Mouse (Mus musculus) hindbrain, embryonic 15.5 days (tissue): ENCODE results near the gene Man2a2. TPM values are rescaled to one million over a fixed set of nuclear protein-coding genes. Genes with fewer than 3 reads are reported as not detected.
"Not testable (repeated sequence)": the region's sequence is repeated elsewhere in the genome, so short reads cannot be mapped to it uniquely, and the experiment has no call there.

Experiments used
- ATAC-seq: fragments of 200-750 bp; cut with Nextera tagmentation; 2 replicates; pipeline ENCODE4 v1.8.0; 2017; ENCODE audit warnings: low read depth, moderate number of reproducible peaks, moderate TSS enrichment; ENCODE audit not compliant: low FRiP score
- H3K27ac ChIP-seq: fragments of 300-500 bp; sonication (generic); replicated peaks from 2 replicates; pipeline ENCODE4 v1.5.1; 2015; ENCODE audit warnings: mild to moderate bottlenecking, inconsistent platforms
- H3K27me3 ChIP-seq: fragments of 300-500 bp; sonication (generic); 2 replicates; pipeline ENCODE4 v1.6.1; 2015; ENCODE audit warnings: control low read depth, inconsistent platforms
- H3K36me3 ChIP-seq: fragments of 300-500 bp; sonication (generic); 2 replicates; pipeline ENCODE4 v1.6.1; 2015; ENCODE audit warnings: control low read depth, inconsistent platforms
- H3K4me1 ChIP-seq: fragments of 300-500 bp; sonication (generic); replicated peaks from 2 replicates; pipeline ENCODE4 v1.6.1; 2015; ENCODE audit warnings: control low read depth, inconsistent platforms
- H3K4me2 ChIP-seq: fragments of 300-500 bp; sonication (generic); 2 replicates; pipeline ENCODE4 v1.6.1; 2015; ENCODE audit warnings: moderate library complexity, mild to moderate bottlenecking, inconsistent platforms
- H3K4me3 ChIP-seq: fragments of 300-500 bp; sonication (generic); 2 replicates; pipeline ENCODE4 v1.5.1; 2015; ENCODE audit warnings: mild to moderate bottlenecking, inconsistent platforms
- H3K9ac ChIP-seq: fragments of 300-500 bp; sonication (generic); 2 replicates; pipeline ENCODE4 v1.6.1; 2015; ENCODE audit warnings: inconsistent platforms
- H3K9me3 ChIP-seq: fragments of 300-500 bp; sonication (generic); 2 replicates; pipeline ENCODE4 v1.6.1; 2016; ENCODE audit warnings: control low read depth, inconsistent platforms
- WGBS: fragments of 180-500 bp; shearing (Covaris S2); methylation state at CpG from one replicate; pipeline ENCODE4 v1.1.7; 2015; 5-methylcytosine and 5-hydroxymethylcytosine counted together
- polyA plus RNA-seq: library from polyadenylated mRNA; unstranded; fragments of >200 nt; fragmentation: Nextera tagmentation; extraction: Ambion mirVana; gene quantifications from 2 replicates; pipeline ENCODE4 v1.2.1, GENCODE M21; 2015

The Man2a2 gene
- polyA plus RNA-seq, 1 experiment from 2014 or later, result 26.5 TPM

- WGBS, result 2% methylated on average over 25 of the region's 25 CpGs
- Histone ChIP-seq H3K9me3 (no peaks in the 10 kb centered on the region), H3K9ac (peak within 1 kb of the TSS; percentile 68), H3K27ac (peak within 1 kb of the TSS; percentile 80), H3K4me1 (peaks cover 46% of the 10 kb centered on the region), H3K4me2 (peak within 1 kb of the TSS; percentile 84), H3K36me3 (no peaks in the 10 kb centered on the region), H3K27me3 (no peaks in the 10 kb centered on the region), H3K4me3 (peak within 1 kb of the TSS; percentile 47)
- peak; percentile 63 for ATAC-seq
Observed at GRCm38 (mm10) chr7:80342858-80343257, 28.3 kb downstream of the Man2a2 start, which contains the start of gene Hddc3. Gene Hddc3 (plus strand): TSS chr7:80343104.

- Histone ChIP-seq H3K4me3 (no peak overlapping the region), H3K27ac (no peak overlapping the region), H3K27me3 (no peaks in the 10 kb centered on the region), H3K4me2 (no peak overlapping the region), H3K9ac (no peak overlapping the region), H3K36me3 (peaks cover 4% of the 10 kb centered on the region), H3K4me1 (peaks cover 50% of the 10 kb centered on the region), H3K9me3 (no peaks in the 10 kb centered on the region)
- 68% methylated on average over 7 of the region's 7 CpGs for WGBS
- ATAC-seq, result no peak
Observed at GRCm38 (mm10) chr7:80341793-80342192, 29.4 kb downstream of the Man2a2 start.

DNA sequence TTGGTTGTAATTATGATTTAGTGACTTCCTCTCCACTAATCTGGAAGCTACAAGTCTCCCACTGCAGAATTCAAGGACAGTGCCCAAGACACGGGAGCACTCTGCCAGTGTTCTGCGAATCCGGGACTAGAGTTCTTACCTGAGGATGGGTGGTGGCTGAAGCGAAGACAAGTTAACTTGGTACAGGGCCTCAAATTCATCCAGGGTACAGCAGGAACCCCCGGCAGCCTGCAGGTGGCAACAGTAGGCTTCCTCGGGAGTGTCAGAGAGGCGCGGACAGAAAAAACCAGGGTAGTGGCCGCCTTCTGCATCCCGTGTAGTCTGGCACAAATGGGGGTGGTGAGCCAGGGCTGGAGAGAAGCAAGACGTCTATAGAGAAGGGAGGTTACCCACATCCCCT, 30.4 kb downstream of the Man2a2 start, which contains the start of gene Unc45a:
TSS of gene Unc45a (minus strand) at position 213 of the 400 bp plus-strand sequence.
- no peaks in the 10 kb centered on the region for H3K27me3 ChIP-seq
- peak within 1 kb of the TSS; percentile 61 for H3K9ac ChIP-seq
- no peaks in the 10 kb centered on the region for H3K9me3 ChIP-seq
- H3K27ac ChIP-seq, result peak within 1 kb of the TSS; percentile 88
- peaks cover 50% of the 10 kb centered on the region for H3K4me1 ChIP-seq
- peak; percentile 9; the same call in 1 of the 2 replicates for ATAC-seq
- peaks cover 14% of the 10 kb centered on the region for H3K36me3 ChIP-seq
- H3K4me2 ChIP-seq, result peak within 1 kb of the TSS; percentile 90
- H3K4me3 ChIP-seq, result peak within 1 kb of the TSS; percentile 59
- 2% methylated on average over 11 of the region's 11 CpGs for WGBS

DNA sequence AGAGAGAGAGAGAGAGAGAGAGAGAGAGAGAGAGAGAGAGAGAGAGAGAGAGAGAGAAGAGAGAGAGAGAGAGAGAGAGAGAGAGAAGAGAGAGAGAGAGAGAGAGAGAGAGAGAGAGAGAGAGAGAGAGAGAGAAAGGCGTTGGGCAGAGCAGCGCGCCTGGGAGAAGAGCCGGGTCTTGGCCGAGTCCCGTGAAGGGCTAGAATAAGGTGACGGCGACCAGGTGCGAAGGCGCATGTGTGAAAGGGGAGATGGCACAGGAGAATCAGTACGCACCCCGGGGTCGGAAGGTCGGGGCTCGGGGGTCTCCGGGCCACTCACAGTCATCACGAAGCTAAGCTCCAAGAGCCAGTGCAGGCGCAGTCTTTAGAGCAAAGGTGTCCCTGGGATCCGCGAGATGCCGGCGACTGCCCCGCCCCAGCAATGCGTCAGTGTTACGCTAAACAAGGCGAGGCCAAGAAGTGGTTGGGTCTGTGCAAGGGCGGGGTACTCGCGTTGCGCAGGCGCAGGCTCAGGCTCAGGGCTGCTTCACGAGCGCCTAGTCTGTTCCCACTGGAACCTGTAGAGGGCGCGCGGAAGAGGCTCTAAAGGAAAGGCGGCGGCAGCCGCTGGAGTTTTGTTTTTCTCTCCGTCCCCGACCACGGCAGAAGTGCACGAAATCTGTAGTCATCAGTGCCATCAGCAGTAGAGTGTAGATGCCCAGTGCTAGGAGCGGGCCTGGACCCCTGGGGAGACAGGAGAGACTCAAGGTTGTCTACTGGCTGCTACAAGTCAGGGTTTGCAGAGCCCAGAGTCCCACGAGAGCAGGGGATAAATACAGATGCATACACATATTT, 31.2 kb downstream of the Man2a2 start:
- Histone ChIP-seq H3K4me3 (peak overlapping the region; percentile 59), H3K27me3 (no peaks in the 10 kb centered on the region), H3K36me3 (peaks cover 21% of the 10 kb centered on the region), H3K4me2 (peak overlapping the region; percentile 90), H3K4me1 (peaks cover 50% of the 10 kb centered on the region), H3K9ac (peak overlapping the region; percentile 61), H3K9me3 (no peaks in the 10 kb centered on the region), H3K27ac (peak overlapping the region; percentile 88)
- ATAC-seq, result peak; percentile 97
- under 1% methylated on average over 45 of the region's 45 CpGs for WGBS

- Histone ChIP-seq H3K27me3 (no peaks in the 10 kb centered on the region), H3K9me3 (no peaks in the 10 kb centered on the region), H3K36me3 (peaks cover 27% of the 10 kb centered on the region), H3K27ac (peak overlapping the region; percentile 80), H3K4me3 (peak overlapping the region; percentile 59), H3K4me1 (peaks cover 50% of the 10 kb centered on the region), H3K4me2 (peak overlapping the region; percentile 90), H3K9ac (peak overlapping the region; percentile 81)
- ATAC-seq, result no peak
- WGBS, result 6% methylated on average over 17 of the region's 17 CpGs
Observed at GRCm38 (mm10) chr7:80339371-80339770, 31.8 kb downstream of the Man2a2 start.

- Histone ChIP-seq H3K36me3 (peaks cover 50% of the 10 kb centered on the region), H3K9me3 (no peaks in the 10 kb centered on the region), H3K27ac (no peak overlapping the region), H3K4me1 (peaks cover 35% of the 10 kb centered on the region), H3K9ac (no peak overlapping the region), H3K4me3 (no peak overlapping the region), H3K4me2 (no peak overlapping the region), H3K27me3 (no peaks in the 10 kb centered on the region)
- 94% methylated on average over 3 of the region's 3 CpGs for WGBS
- no peak for ATAC-seq
Observed at GRCm38 (mm10) chr7:80336932-80337331, 34.2 kb downstream of the Man2a2 start.

- Histone ChIP-seq H3K27me3 (no peaks in the 10 kb centered on the region), H3K4me1 (peaks cover 20% of the 10 kb centered on the region), H3K9ac (no peak overlapping the region), H3K27ac (no peak overlapping the region), H3K4me3 (no peak overlapping the region), H3K4me2 (no peak overlapping the region), H3K9me3 (no peaks in the 10 kb centered on the region), H3K36me3 (peaks cover 69% of the 10 kb centered on the region)
- 92% methylated on average over 4 of the region's 4 CpGs for WGBS
- ATAC-seq, result no peak
Observed at GRCm38 (mm10) chr7:80334848-80335247, 36.3 kb downstream of the Man2a2 start.

GRCm38 (mm10) chr7:80331433-80331832, 39.7 kb downstream of the Man2a2 start:
- H3K9ac ChIP-seq, result no peak overlapping the region
- WGBS, result 93% methylated on average over 19 of the region's 19 CpGs
- H3K27me3 ChIP-seq, result no peaks in the 10 kb centered on the region
- H3K27ac ChIP-seq, result no peak overlapping the region
- H3K4me3 ChIP-seq, result no peak overlapping the region
- no peaks in the 10 kb centered on the region for H3K9me3 ChIP-seq
- H3K36me3 ChIP-seq, result peaks cover 90% of the 10 kb centered on the region
- H3K4me1 ChIP-seq, result no peaks in the 10 kb centered on the region
- no peak overlapping the region for H3K4me2 ChIP-seq
- no peak for ATAC-seq

GRCm38 (mm10) chr7:80330278-80330677, 40.9 kb downstream of the Man2a2 start:
- WGBS, result 86% methylated on average over 8 of the region's 8 CpGs

GRCm38 (mm10) chr7:80326076-80326475, 45.1 kb downstream of the Man2a2 start:
- Histone ChIP-seq H3K36me3 (peaks cover 55% of the 10 kb centered on the region), H3K9me3 (no peaks in the 10 kb centered on the region), H3K4me1 (peaks cover 27% of the 10 kb centered on the region), H3K9ac (no peak overlapping the region), H3K4me3 (no peak overlapping the region), H3K27ac (no peak overlapping the region), H3K4me2 (no peak overlapping the region), H3K27me3 (no peaks in the 10 kb centered on the region)
- no peak for ATAC-seq
- WGBS, result 96% methylated on average over 19 of the region's 19 CpGs

More at GRCm38 (mm10) chr7:80330278-80330677, 40.9 kb downstream of the Man2a2 start:
- no peak overlapping the region for H3K4me2 ChIP-seq
- H3K27me3 ChIP-seq, result no peaks in the 10 kb centered on the region
- no peak for ATAC-seq
- peaks cover 92% of the 10 kb centered on the region for H3K36me3 ChIP-seq
- H3K4me3 ChIP-seq, result no peak overlapping the region
- H3K27ac ChIP-seq, result no peak overlapping the region
- no peaks in the 10 kb centered on the region for H3K9me3 ChIP-seq
- no peak overlapping the region for H3K9ac ChIP-seq
- peaks cover 3% of the 10 kb centered on the region; the same call in 1 of the 2 replicates for H3K4me1 ChIP-seq

DNA sequence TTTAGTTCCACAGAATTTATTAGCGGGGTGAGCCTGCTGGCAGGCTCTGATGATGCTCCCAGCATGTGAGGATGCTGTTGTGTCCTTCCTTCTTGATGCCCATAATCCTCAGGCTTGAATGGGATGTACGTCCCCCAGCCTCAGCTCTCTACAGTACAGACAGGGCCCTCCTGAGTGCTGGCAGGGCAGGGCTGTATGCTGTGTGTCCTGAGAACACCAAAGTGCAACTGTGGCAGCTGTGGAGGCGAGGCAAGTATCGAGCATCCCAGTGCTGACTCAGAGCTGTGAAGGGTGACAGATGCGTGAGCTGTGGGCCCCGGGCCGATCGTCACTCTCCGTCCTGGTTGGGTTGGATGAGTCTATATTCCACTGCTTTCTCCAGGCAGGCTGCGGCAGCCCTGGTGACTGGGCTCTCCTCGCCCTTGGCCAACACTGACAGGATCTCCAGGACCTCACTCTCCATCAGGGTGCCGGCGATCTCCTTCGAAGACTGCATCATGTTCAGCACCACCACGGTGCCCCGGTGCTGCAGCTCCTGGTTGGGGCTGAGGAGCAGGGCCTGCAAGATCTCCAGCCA, 45.8 kb downstream of the Man2a2 start:
- 95% methylated on average over 16 of the region's 16 CpGs for WGBS
- peak overlapping the region; percentile 28; the same call in 1 of the 2 replicates for H3K27ac ChIP-seq
- H3K4me2 ChIP-seq, result no peak overlapping the region
- H3K4me1 ChIP-seq, result peaks cover 27% of the 10 kb centered on the region
- no peak for ATAC-seq
- H3K27me3 ChIP-seq, result no peaks in the 10 kb centered on the region
- no peaks in the 10 kb centered on the region for H3K9me3 ChIP-seq
- H3K4me3 ChIP-seq, result no peak overlapping the region
- peaks cover 50% of the 10 kb centered on the region for H3K36me3 ChIP-seq
- H3K9ac ChIP-seq, result no peak overlapping the region

GRCm38 (mm10) chr7:80324816-80325119, 46.4 kb downstream of the Man2a2 start:
- H3K9me3 ChIP-seq, H3K9ac ChIP-seq, H3K27me3 ChIP-seq, ATAC-seq: not testable (repeated sequence)
- Histone ChIP-seq H3K27ac (peak overlapping the region; percentile 95), H3K4me1 (peaks cover 27% of the 10 kb centered on the region), H3K4me3 (peak overlapping the region; percentile 62; the same call in 1 of the 2 replicates), H3K36me3 (peaks cover 44% of the 10 kb centered on the region), H3K4me2 (peak overlapping the region; percentile 67)
- WGBS, result 65% methylated on average over 5 of the region's 5 CpGs
